Mouse (Mus musculus) kidney, adult 2 months (tissue): Measurements from ENCODE around the gene Slc25a45.

Experiments
- CTCF ChIP-seq: fragments of 200-500 bp; conservative IDR thresholded peaks from 2 replicates; pipeline ENCODE4 v1.5.1; 2011; ENCODE audit warnings: low read depth, mild to moderate bottlenecking, control low read depth, low read length, moderate library complexity, mixed read lengths; ENCODE audit not compliant: insufficient read depth, insufficient read length
- POLR2A ChIP-seq: fragments of 200-500 bp; IDR thresholded peaks from one replicate; pipeline ENCODE4 v1.6.1; 2011; ENCODE audit warnings: low read depth, low read length, control low read depth

DNA sequence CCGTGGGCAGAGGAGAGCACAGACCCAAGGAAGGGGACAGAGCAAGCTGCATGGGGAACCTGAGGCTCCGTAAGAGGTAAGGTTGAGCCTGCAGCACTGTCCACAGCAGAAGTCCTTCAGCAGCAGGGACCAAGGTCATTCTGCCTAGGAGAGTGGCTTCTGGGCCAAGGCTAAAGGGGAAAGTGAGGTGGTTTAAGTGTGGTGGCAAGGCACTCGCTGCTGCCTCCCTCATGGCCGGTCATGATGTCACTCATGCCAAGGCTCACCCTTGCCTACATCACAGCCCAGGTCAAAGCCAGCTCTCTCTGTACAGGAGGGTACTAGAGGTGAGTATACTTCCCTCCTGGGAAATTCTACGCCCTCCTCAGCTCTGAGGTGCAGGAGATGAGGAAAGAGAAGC, 13.8 kb upstream of the Slc25a45 start:
- TF ChIP-seq CTCF (no peak), POLR2A (no peak)
